Mouse (Mus musculus) liver, postnatal 0 days (tissue): ENCODE measurements around the gene Nsd1. TPM values are rescaled to one million over a fixed set of nuclear protein-coding genes. Genes with fewer than 3 reads are reported as not detected.
A peak's percentile ranks its signal among the peaks of the same experiment; 100 is the strongest.

Source experiments
- ATAC-seq: fragments of 200-750 bp; cut with Nextera tagmentation; 2 replicates; pipeline ENCODE4 v1.8.0; 2017; ENCODE audit warnings: mild to moderate bottlenecking, moderate library complexity
- DNase-seq: peaks from one replicate; pipeline ENCODE4 v3.0.0-alpha.2; 2016
- H3K27ac ChIP-seq: fragments of 300-500 bp; sonication (generic); 2 replicates; pipeline ENCODE4 v1.5.1; 2014; ENCODE audit warnings: antibody characterized with exemption, moderate library complexity, mild to moderate bottlenecking, low read depth
- H3K27me3 ChIP-seq: fragments of 300-500 bp; sonication (generic); 2 replicates; pipeline ENCODE4 v1.6.1; 2014; ENCODE audit warnings: low read length, control low read depth, mixed read lengths; ENCODE audit not compliant: insufficient read depth
- H3K36me3 ChIP-seq: fragments of 300-500 bp; sonication (generic); replicated peaks from 2 replicates; pipeline ENCODE4 v1.6.1; 2014; ENCODE audit warnings: mild to moderate bottlenecking, control low read depth, low read length, moderate library complexity, mixed read lengths; ENCODE audit not compliant: insufficient read depth
- H3K4me1 ChIP-seq: fragments of 300-500 bp; sonication (generic); 2 replicates; pipeline ENCODE4 v1.6.1; 2014; ENCODE audit warnings: antibody characterized with exemption, mild to moderate bottlenecking, control low read depth; ENCODE audit not compliant: insufficient read depth
- H3K4me2 ChIP-seq: fragments of 300-500 bp; sonication (generic); 2 replicates; pipeline ENCODE4 v1.6.1; 2014; ENCODE audit warnings: low read depth, mild to moderate bottlenecking, low read length, moderate library complexity, mixed read lengths
- H3K4me3 ChIP-seq: fragments of 300-500 bp; sonication (generic); 2 replicates; pipeline ENCODE4 v1.5.1; 2014; ENCODE audit warnings: low read depth, low read length
- H3K9ac ChIP-seq: fragments of 300-500 bp; sonication (generic); replicated peaks from 2 replicates; pipeline ENCODE4 v1.6.1; 2014; ENCODE audit warnings: mild to moderate bottlenecking, moderate library complexity
- H3K9me3 ChIP-seq: fragments of 300-500 bp; sonication (generic); 2 replicates; pipeline ENCODE4 v1.6.1; 2016; ENCODE audit warnings: mild to moderate bottlenecking, control low read depth, low read length, mixed read lengths
- CTCF ChIP-seq: sonication (generic); IDR thresholded peaks from 2 replicates; pipeline ENCODE4 v1.5.1; 2016; ENCODE audit warnings: antibody characterized with exemption, low read depth
- EP300 ChIP-seq: IDR thresholded peaks from 2 replicates; pipeline ENCODE4 v1.6.1; 2016; ENCODE audit warnings: antibody characterized with exemption, low read depth, mild to moderate bottlenecking
- WGBS: fragments of 180-500 bp; shearing (Covaris S2); extraction: QIAGEN DNeasy Blood & Tissue Kit; methylation state at CpG from one replicate; pipeline ENCODE4 v1.1.7; 2014; ENCODE audit not compliant: insufficient replicate concordance; 5-methylcytosine and 5-hydroxymethylcytosine counted together
- polyA plus RNA-seq: library from polyadenylated mRNA; unstranded; fragments of >200 nt; fragmentation: Nextera tagmentation; extraction: Ambion mirVana; gene quantifications from 2 replicates; pipeline ENCODE4 v1.2.1, GENCODE M21; 2015

Nsd1 gene
- polyA plus RNA-seq, 1 experiment from 2014 or later = 20.6 TPM

- 4% methylated on average over 73 of the region's 82 CpGs for WGBS
- Histone ChIP-seq H3K9ac (peak within 1 kb of the TSS; percentile 87), H3K9me3 (no peaks in the 10 kb centered on the region), H3K27me3 (no peaks in the 10 kb centered on the region), H3K36me3 (peaks cover 20% of the 10 kb centered on the region), H3K4me2 (peak within 1 kb of the TSS; percentile 94), H3K27ac (peak within 1 kb of the TSS; percentile 87), H3K4me1 (peaks cover 30% of the 10 kb centered on the region), H3K4me3 (peak within 1 kb of the TSS; percentile 77)
- TF ChIP-seq EP300 (no peak), CTCF (no peak)
- DNase-seq = peak; percentile 94
- ATAC-seq = peak; percentile 88
Observed at GRCm38 (mm10) chr13:55329683-55330566, 120.3 kb downstream of the Nsd1 start, which contains the start of gene Mxd3. Gene Mxd3 (minus strand): TSS chr13:55329823.

- Histone ChIP-seq H3K27me3 (no peaks in the 10 kb centered on the region), H3K9ac (peak overlapping the region; percentile 87), H3K4me1 (peaks cover 30% of the 10 kb centered on the region), H3K27ac (peak overlapping the region; percentile 87), H3K4me2 (peak overlapping the region; percentile 94), H3K9me3 (no peaks in the 10 kb centered on the region), H3K4me3 (peak overlapping the region; percentile 77), H3K36me3 (peaks cover 13% of the 10 kb centered on the region)
- no peak for ATAC-seq
- WGBS = 57% methylated on average over 14 of the region's 14 CpGs
- TF ChIP-seq CTCF (peak; percentile 76), EP300 (no peak)
- DNase-seq = no peak
Observed at GRCm38 (mm10) chr13:55330567-55331400, 121.2 kb downstream of the Nsd1 start.

GRCm38 (mm10) chr13:55332331-55332730 is 122.7 kb downstream of the Nsd1 start:
- peaks cover 3% of the 10 kb centered on the region; the same call in 1 of the 2 replicates for H3K36me3 ChIP-seq
- H3K4me3 ChIP-seq = no peak overlapping the region
- no peak overlapping the region for H3K27ac ChIP-seq
- WGBS = 69% methylated on average over 3 of the region's 3 CpGs
- no peak overlapping the region for H3K9ac ChIP-seq
- no peaks in the 10 kb centered on the region for H3K27me3 ChIP-seq
- H3K4me2 ChIP-seq = no peak overlapping the region
- no peak for TF ChIP-seq CTCF
- 0 out of 2 replicates have a peak, but pooled peaks have one; percentile 24 for TF ChIP-seq EP300
- DNase-seq = no peak
- H3K9me3 ChIP-seq = no peaks in the 10 kb centered on the region
- H3K4me1 ChIP-seq = peaks cover 27% of the 10 kb centered on the region
- no peak for ATAC-seq

GRCm38 (mm10) chr13:55335701-55336100 is 126.1 kb downstream of the Nsd1 start:
- no peak overlapping the region for H3K4me2 ChIP-seq

GRCm38 (mm10) chr13:55337341-55337975 is 127.9 kb downstream of the Nsd1 start:
- WGBS = 70% methylated on average over 10 of the region's 10 CpGs
- H3K27ac ChIP-seq = no peak overlapping the region
- TF ChIP-seq EP300 (no peak), CTCF (no peak)
- H3K4me3 ChIP-seq = no peak overlapping the region
- DNase-seq (no peak), ATAC-seq (no peak)
- H3K4me2 ChIP-seq = no peak overlapping the region
- H3K27me3 ChIP-seq = no peaks in the 10 kb centered on the region
- H3K9ac ChIP-seq = no peak overlapping the region
- H3K36me3 ChIP-seq = no peaks in the 10 kb centered on the region
- H3K9me3 ChIP-seq = no peaks in the 10 kb centered on the region
- peaks cover 3% of the 10 kb centered on the region; the same call in 1 of the 2 replicates for H3K4me1 ChIP-seq

More at GRCm38 (mm10) chr13:55335701-55336100, 126.1 kb downstream of the Nsd1 start:
- no peak for TF ChIP-seq CTCF
- TF ChIP-seq EP300 = no peak
- no peak overlapping the region for H3K9ac ChIP-seq
- no peaks in the 10 kb centered on the region for H3K27me3 ChIP-seq
- H3K4me1 ChIP-seq = peaks cover 7% of the 10 kb centered on the region
- 80% methylated on average over 4 of the region's 4 CpGs for WGBS
- no peak overlapping the region for H3K27ac ChIP-seq
- no peak overlapping the region for H3K4me3 ChIP-seq
- no peak for ATAC-seq
- no peaks in the 10 kb centered on the region for H3K9me3 ChIP-seq
- no peak for DNase-seq
- no peaks in the 10 kb centered on the region for H3K36me3 ChIP-seq
